Mouse (Mus musculus) small intestine, adult 2 months (tissue): ENCODE measurements around the gene Cenpm.

Source experiments
- CTCF ChIP-seq: fragments of 200-500 bp; IDR thresholded peaks from 2 replicates; pipeline ENCODE4 v1.5.1; 2012; ENCODE audit warnings: low read depth, mild to moderate bottlenecking, control low read depth, inconsistent platforms, low read length, moderate library complexity, mixed read lengths; ENCODE audit not compliant: insufficient replicate concordance, insufficient read length; ENCODE audit errors: extremely low read depth
- POLR2A ChIP-seq: fragments of 200-500 bp; IDR thresholded peaks from 2 replicates; pipeline ENCODE4 v1.6.1; 2012; ENCODE audit warnings: low read depth, mild to moderate bottlenecking, control low read depth, inconsistent platforms, low read length, moderate library complexity

DNA sequence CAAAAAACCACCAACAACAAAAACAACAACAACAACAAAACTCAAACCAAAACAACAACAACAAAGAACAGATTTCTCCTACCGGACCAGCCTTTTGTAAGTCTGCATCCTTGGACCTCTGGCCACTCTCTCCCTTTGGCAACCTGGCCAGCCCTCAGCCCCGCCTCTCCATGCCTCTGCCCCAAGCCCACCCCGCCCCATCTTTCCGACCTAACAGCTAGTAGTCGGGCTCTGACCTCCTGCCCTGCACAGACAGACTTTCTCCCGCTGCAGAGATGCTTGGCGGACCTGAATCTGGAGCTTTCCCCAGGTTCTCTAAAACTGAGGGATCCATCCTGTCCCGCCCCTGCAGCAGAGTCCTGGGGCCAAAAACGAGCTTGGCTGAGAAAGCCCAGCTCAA is 26.6 kb downstream of the Cenpm start:
- no peak for TF ChIP-seq CTCF
- no peak for TF ChIP-seq POLR2A
